Mouse (Mus musculus) stomach, embryonic 15.5 days (tissue): ENCODE data around the gene Gkn2. TPM values are rescaled to one million over a fixed set of nuclear protein-coding genes. Genes with fewer than 3 reads are reported as not detected.

Experiments
- ATAC-seq: fragments of 200-750 bp; cut with Nextera tagmentation; 2 replicates; pipeline ENCODE4 v1.8.0; 2017; ENCODE audit warnings: low read depth, moderate number of reproducible peaks, moderate TSS enrichment; ENCODE audit not compliant: insufficient read depth, low FRiP score
- H3K27ac ChIP-seq: fragments of 300-500 bp; sonication (generic); 2 replicates; pipeline ENCODE4 v1.5.1; 2015; ENCODE audit warnings: mild to moderate bottlenecking, inconsistent platforms
- H3K27me3 ChIP-seq: fragments of 300-500 bp; sonication (generic); replicated peaks from 2 replicates; pipeline ENCODE4 v1.6.1; 2015; ENCODE audit warnings: inconsistent platforms
- H3K36me3 ChIP-seq: fragments of 300-500 bp; sonication (generic); 2 replicates; pipeline ENCODE4 v1.6.1; 2015; ENCODE audit warnings: inconsistent platforms
- H3K4me1 ChIP-seq: fragments of 300-500 bp; sonication (generic); 2 replicates; pipeline ENCODE4 v1.6.1; 2015; ENCODE audit warnings: inconsistent platforms
- H3K4me2 ChIP-seq: fragments of 300-500 bp; sonication (generic); 2 replicates; pipeline ENCODE4 v1.6.1; 2015; ENCODE audit warnings: mild to moderate bottlenecking, inconsistent platforms
- H3K4me3 ChIP-seq: fragments of 300-500 bp; sonication (generic); replicated peaks from 2 replicates; pipeline ENCODE4 v1.5.1; 2015; ENCODE audit warnings: inconsistent platforms
- H3K9ac ChIP-seq: fragments of 300-500 bp; sonication (generic); 2 replicates; pipeline ENCODE4 v1.6.1; 2015; ENCODE audit warnings: inconsistent platforms
- H3K9me3 ChIP-seq: fragments of 300-500 bp; sonication (generic); 2 replicates; pipeline ENCODE4 v1.6.1; 2016; ENCODE audit warnings: inconsistent platforms
- WGBS: fragments of 180-500 bp; shearing (Covaris S2); methylation state at CpG from one replicate; pipeline ENCODE4 v1.1.7; 2015; 5-methylcytosine and 5-hydroxymethylcytosine counted together
- polyA plus RNA-seq: library from polyadenylated mRNA; unstranded; fragments of >200 nt; fragmentation: Nextera tagmentation; extraction: Ambion mirVana; gene quantifications from 2 replicates; pipeline ENCODE4 v1.2.1, GENCODE M21; 2015

Gene Gkn2
- polyA plus RNA-seq, 1 experiment from 2014 or later, result 4.7 TPM

DNA sequence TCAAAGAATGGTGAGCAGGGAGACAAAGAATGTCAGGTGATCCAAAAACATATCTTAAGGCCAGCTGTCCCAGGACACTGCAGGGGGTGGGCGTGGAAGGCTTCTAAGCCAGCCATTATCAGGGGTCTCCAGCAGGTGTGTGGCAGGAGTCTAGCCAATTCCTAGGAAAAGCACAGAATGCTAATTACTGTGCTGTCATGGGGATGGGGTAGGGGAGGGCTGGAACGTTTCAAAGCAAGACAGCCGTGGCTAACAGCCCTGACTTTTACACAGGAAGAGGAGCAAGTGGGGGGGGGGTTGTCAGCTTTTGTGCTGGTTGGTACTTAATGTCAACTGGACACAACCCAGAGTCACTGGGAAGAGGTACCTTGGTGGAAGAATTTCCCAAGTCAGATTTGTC is 38.9 kb downstream of the Gkn2 start:
- no peak overlapping the region for H3K9ac ChIP-seq
- no peak overlapping the region for H3K27ac ChIP-seq
- WGBS, result 30% methylated on average over 3 of the region's 3 CpGs
- no peak overlapping the region for H3K4me2 ChIP-seq
- no peaks in the 10 kb centered on the region for H3K4me1 ChIP-seq
- no peaks in the 10 kb centered on the region for H3K36me3 ChIP-seq
- H3K27me3 ChIP-seq, result no peaks in the 10 kb centered on the region
- H3K4me3 ChIP-seq, result no peak overlapping the region
- no peaks in the 10 kb centered on the region for H3K9me3 ChIP-seq
- no peak for ATAC-seq

GRCm38 (mm10) chr6:87422304-87422703 is 49.1 kb downstream of the Gkn2 start:
- H3K27ac ChIP-seq, result no peak overlapping the region
- no peak overlapping the region for H3K4me2 ChIP-seq
- H3K4me1 ChIP-seq, result no peaks in the 10 kb centered on the region
- no peak for ATAC-seq
- H3K9ac ChIP-seq, result no peak overlapping the region
- H3K27me3 ChIP-seq, result no peaks in the 10 kb centered on the region
- no peaks in the 10 kb centered on the region for H3K36me3 ChIP-seq
- H3K4me3 ChIP-seq, result no peak overlapping the region
- no peaks in the 10 kb centered on the region for H3K9me3 ChIP-seq
- WGBS, result 56% methylated on average over 7 of the region's 7 CpGs

- Histone ChIP-seq H3K27me3 (no peaks in the 10 kb centered on the region), H3K36me3 (no peaks in the 10 kb centered on the region), H3K9ac (no peak overlapping the region), H3K4me3 (no peak overlapping the region), H3K4me2 (no peak overlapping the region), H3K9me3 (no peaks in the 10 kb centered on the region), H3K27ac (no peak overlapping the region), H3K4me1 (no peaks in the 10 kb centered on the region)
- WGBS, result 53% methylated on average over 19 of the region's 19 CpGs
- ATAC-seq, result no peak
Observed at GRCm38 (mm10) chr6:87424037-87424816, 51.1 kb downstream of the Gkn2 start.

GRCm38 (mm10) chr6:87426954-87427353 is 53.8 kb downstream of the Gkn2 start:
- ATAC-seq, result no peak
- no peaks in the 10 kb centered on the region for H3K9me3 ChIP-seq
- no peak overlapping the region for H3K9ac ChIP-seq
- H3K4me1 ChIP-seq, result no peaks in the 10 kb centered on the region
- no peak overlapping the region for H3K4me3 ChIP-seq
- H3K36me3 ChIP-seq, result no peaks in the 10 kb centered on the region
- no peak overlapping the region for H3K4me2 ChIP-seq
- no peaks in the 10 kb centered on the region for H3K27me3 ChIP-seq
- H3K27ac ChIP-seq, result no peak overlapping the region
- WGBS, result 81% methylated on average over 5 of the region's 5 CpGs

- Histone ChIP-seq H3K36me3 (no peaks in the 10 kb centered on the region), H3K27me3 (no peaks in the 10 kb centered on the region), H3K9ac (no peak overlapping the region), H3K4me3 (no peak overlapping the region), H3K4me1 (no peaks in the 10 kb centered on the region), H3K27ac (no peak overlapping the region), H3K4me2 (no peak overlapping the region), H3K9me3 (no peaks in the 10 kb centered on the region)
- ATAC-seq, result no peak
- 79% methylated on average over 8 of the region's 8 CpGs for WGBS
Observed at GRCm38 (mm10) chr6:87427616-87428015, 54.5 kb downstream of the Gkn2 start.

DNA sequence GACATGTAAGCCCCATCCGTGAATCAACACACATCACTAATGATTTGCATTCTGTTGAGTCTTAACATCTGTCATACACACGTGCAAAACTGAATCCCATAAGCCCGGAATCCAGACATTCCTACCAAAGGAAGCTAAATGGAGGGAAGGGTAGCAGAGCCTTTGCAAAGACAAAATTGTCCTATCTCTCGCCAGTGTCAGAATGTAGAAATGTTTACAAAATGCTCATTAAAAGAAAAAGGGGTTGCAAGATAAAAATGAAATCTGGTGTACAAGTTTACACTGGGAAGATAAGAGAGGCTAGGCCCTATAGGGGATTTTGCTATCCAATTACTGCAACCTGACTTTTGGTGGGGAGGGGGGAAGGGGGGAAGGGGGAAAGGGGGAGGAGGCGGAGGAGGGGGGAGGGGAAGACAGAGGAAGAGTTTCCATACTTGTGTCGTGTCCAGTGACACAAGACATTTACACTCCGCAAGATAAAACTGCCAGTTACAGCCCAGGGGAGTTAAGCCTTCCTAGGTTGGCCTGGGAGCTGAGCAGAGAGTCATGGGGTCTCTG is 55.4 kb downstream of the Gkn2 start, which contains the start of gene Bmp10:
Gene Bmp10 (plus strand): TSS at position 508 of the 558 bp plus-strand sequence.
- Histone ChIP-seq H3K27me3 (no peaks in the 10 kb centered on the region), H3K9me3 (no peaks in the 10 kb centered on the region), H3K9ac (no peak within 1 kb of the TSS), H3K4me2 (no peak within 1 kb of the TSS), H3K4me3 (no peak within 1 kb of the TSS), H3K36me3 (no peaks in the 10 kb centered on the region), H3K27ac (no peak within 1 kb of the TSS), H3K4me1 (no peaks in the 10 kb centered on the region)
- 44% methylated on average over 7 of the region's 7 CpGs for WGBS
- no peak for ATAC-seq

Other genes with a start within 250 kb of the Gkn2 start
- gene Antxr1, start 37.5 kb upstream of the Gkn2 start, polyA plus RNA-seq, result 8.0 and 9.0 TPM in 2 replicates
- gene Gkn1, start 22.4 kb upstream of the Gkn2 start, polyA plus RNA-seq, result 0.68 and 2.3 TPM in 2 replicates
- 3.8 and 5.1 TPM in 2 replicates for gene Gkn3, start 15.6 kb downstream of the Gkn2 start, polyA plus RNA-seq
- not detected in 2 replicates for gene Bmp10, start 55.6 kb downstream of the Gkn2 start, polyA plus RNA-seq
- 4.7 and 6.0 TPM in 2 replicates for gene Arhgap25, start 159.9 kb downstream of the Gkn2 start, polyA plus RNA-seq
- 2.7 and 2.9 TPM in 2 replicates for gene Prokr1, start 217.4 kb downstream of the Gkn2 start, polyA plus RNA-seq